Mouse (Mus musculus): ENCODE measurements around the gene Fam111a.
A peak's percentile ranks its signal among the peaks of the same experiment; 100 is the strongest.

DNA sequence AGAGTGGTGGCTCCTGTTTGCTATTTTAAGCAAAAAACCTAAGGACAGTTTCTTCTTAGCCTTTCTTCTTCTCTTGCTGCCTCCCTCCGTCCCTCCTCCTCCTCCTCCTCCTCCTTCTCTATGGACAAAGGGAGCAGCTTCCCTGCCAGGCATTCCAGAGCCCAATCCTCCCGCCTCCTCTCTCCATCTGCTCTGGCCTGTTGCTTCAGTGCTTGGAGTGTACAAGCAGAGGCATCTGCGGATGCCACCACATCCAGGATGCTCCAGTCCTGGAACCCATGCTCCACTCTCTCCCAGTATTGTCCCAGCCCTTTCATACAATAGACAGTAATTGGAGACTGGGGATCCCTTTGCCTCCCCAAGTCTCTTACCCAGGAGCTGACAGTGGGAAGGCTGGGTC is 45.4 kb upstream of the Fam111a start:
- TF ChIP-seq CTCF (IDR thresholded peaks at IDR 0.05; ENCODE audit: control insufficient read depth, insufficient read depth, insufficient replicate concordance, low read depth, low read length) (no peak), POLR2A (IDR thresholded peaks at IDR 0.05; ENCODE audit: control insufficient read depth, low read depth, low read length) (peak; percentile 38; the same call in 1 of the 2 replicates)
